Mouse (Mus musculus) heart, postnatal 0 days (tissue): ENCODE measurements around the gene Cldn14.

ENCODE experiments used
- CTCF ChIP-seq: IDR thresholded peaks from 2 replicates; pipeline ENCODE4 v1.5.1; 2016; ENCODE audit warnings: antibody characterized with exemption, control low read depth, low read depth
- EP300 ChIP-seq: IDR thresholded peaks from 2 replicates; pipeline ENCODE4 v1.6.1; 2016; ENCODE audit warnings: antibody characterized with exemption, low read depth

DNA sequence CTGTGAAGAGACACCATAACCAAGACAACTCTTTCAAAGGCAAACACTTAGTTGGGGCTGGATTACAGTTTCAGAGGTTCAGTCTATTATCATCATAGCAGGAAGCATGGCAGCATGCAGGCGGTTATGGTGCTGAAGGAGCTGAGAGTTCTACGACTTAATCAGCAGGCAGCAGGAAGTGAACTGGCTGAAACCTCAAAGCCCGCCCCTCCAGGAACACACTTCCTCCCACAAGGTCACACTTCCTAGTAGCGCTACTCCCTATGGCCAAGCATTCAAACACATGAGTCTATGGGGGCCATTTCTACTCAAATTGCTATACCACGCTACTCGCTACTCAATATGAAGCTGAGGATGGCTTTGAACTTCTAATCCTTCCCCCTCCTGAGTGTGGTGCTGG, 31.1 kb downstream of the Cldn14 start:
- TF ChIP-seq EP300, result no peak
- TF ChIP-seq CTCF, result no peak
